Comparison of ENCODE assay signal across 8 mouse cellular contexts in the genomic region with DNA sequence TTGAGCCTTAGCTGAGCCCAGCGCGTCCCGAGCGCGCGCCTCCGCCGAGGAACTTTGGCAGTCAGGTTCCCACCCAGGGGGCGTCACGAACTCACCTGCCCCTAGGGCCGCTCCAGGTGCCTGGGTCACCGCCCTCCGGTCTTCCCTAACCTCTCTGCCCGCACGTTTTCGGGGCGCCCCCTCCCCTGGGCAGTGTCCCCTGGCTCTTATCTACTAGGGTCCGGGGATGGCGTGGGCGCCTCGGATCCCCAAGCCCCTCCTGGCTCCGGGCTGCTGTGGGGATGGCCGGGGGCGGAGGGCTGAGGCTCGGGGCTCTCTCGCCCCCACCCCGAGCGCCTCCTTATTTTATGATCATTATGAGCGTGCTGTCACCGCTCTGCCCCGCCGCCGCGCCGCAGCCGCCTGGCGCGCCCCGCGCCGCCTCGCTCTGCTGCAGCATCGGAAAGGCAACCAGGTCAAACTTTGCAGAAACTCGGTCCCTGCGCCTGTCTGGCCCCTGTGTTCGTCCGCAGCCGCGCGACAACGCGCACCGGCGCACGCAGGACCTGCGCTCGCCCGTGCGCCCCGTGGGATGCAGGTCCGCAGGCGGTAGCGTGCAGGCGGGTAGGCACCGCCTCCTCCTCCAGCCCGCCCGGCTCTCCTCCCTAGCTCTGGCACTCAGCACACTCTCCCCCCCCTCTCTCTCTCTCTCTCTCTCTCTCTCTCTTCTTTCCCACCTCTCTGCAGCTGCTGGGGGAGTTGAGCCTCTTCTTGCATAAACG. TPM values are rescaled to one million over a fixed set of nuclear protein-coding genes. Genes with fewer than 3 reads are reported as not detected.
DNase-seq lines count a peak whose midpoint lies in the region; ATAC-seq lines count a peak whose summit lies in the region.

A gene (minus strand): TSS at position 747 of the 761 bp plus-strand sequence.

- H3K36me3 ChIP-seq in neural tube, embryonic 13.5 days: no peaks in the 10 kb centered on the region

- H3K27ac ChIP-seq in neural tube, embryonic 13.5 days (replicated peaks): no peak within 1 kb of the TSS; the same call in 1 of the 2 replicates

- peak; percentile 23 to 66 for DNase-seq in adrenal gland, adult (ENCODE audit: inconsistent age in 2 of 2, low spot score in 1 of 2)
- DNase-seq in adrenal gland, postnatal 25 days: no peak
- peak; percentile 26 for DNase-seq in adrenal gland, postnatal 10 days
- DNase-seq in heart, postnatal 10 days: peak; percentile 51 to 59
- peak; percentile 79 for DNase-seq in liver
- peak; percentile 86 for DNase-seq in thymus, postnatal 0 days (ENCODE audit: low spot score)

- H3K4me1 ChIP-seq in neural tube, embryonic 13.5 days (replicated peaks): peaks cover 35% of the 10 kb centered on the region

- peak within 1 kb of the TSS; percentile 60 for H3K4me3 ChIP-seq in neural tube, embryonic 13.5 days

- peaks cover 84% of the 10 kb centered on the region for H3K27me3 ChIP-seq in neural tube, embryonic 13.5 days

- intact Hi-C loops in heart, postnatal 10 days (cut with DNase I): no loop called here

- H3K4me2 ChIP-seq in neural tube, embryonic 13.5 days: peak within 1 kb of the TSS; percentile 99

- H3K9ac ChIP-seq in neural tube, embryonic 13.5 days: peak within 1 kb of the TSS; percentile 67

- WGBS in neural tube, embryonic 13.5 days: under 1% methylated on average over 64 of the region's 68 CpGs

- H3K9me3 ChIP-seq in neural tube, embryonic 13.5 days: no peaks in the 10 kb centered on the region

- ATAC-seq in erythroid progenitor cell, adult 5-6 weeks (replicated peaks; ENCODE audit: low FRiP score, poor library complexity, severe bottlenecking): peak; percentile 59
- peak; percentile 73 for ATAC-seq in neural tube, embryonic 13.5 days (ENCODE audit: low read depth)

RNA-seq across cellular contexts. Expression of the gene that starts here (rescaled TPM):
- total RNA-seq in adrenal gland, postnatal 25 days (2021): 8.9 and 12.1 TPM in 2 replicates
- total RNA-seq in adrenal gland, postnatal 10 days (2021): 1 to 10 TPM; 3.2 to 5.4 TPM
- 27.7 and 41.1 TPM in 2 replicates for total RNA-seq in erythroid progenitor cell, adult 5-6 weeks (2015; ENCODE audit: low replicate concordance)
- 48.4 and 75.5 TPM in 2 replicates for total RNA-seq in erythroid progenitor cell, adult 5-6 weeks (2017; ENCODE audit: low replicate concordance)
- total RNA-seq in heart, postnatal 10 days (2021): 10 to 100 TPM; 24.3 to 38.1 TPM
- 0.88 and 1.2 TPM in 2 replicates for polyA plus RNA-seq in neural tube, embryonic 13.5 days (2015; fragmentation: Nextera tagmentation; extraction: Ambion mirVana)
- 57.5 and 68.6 TPM in 2 replicates for polyA plus RNA-seq in thymus, postnatal 0 days (2015; fragmentation: Nextera tagmentation; extraction: Ambion mirVana)

Comparison
In these comparisons a context has a peak if more than half of its experiments do, and no peak if none do; other contexts are left out.
1. RNA of the gene that starts here (polyA plus RNA-seq): 57.5 to 68.6 TPM in thymus, postnatal 0 days; 0.88 to 1.2 TPM in neural tube, embryonic 13.5 days; every median in the first group is over 10 times any median in the second.